Mouse (Mus musculus) c-Kit-positive CD71-positive TER-119-positive erythroid progenitor cells, embryonic 14.5 days (primary cell): ENCODE data around the gene Flt1.

Experiments used
- DNase-seq: peaks from one replicate; pipeline ENCODE4 v3.0.0-alpha.2; 2013; ENCODE audit warnings: low spot score

The Flt1 gene

GRCm38 (mm10) chr5:147668637-147669344 lies 57.0 kb downstream of the Flt1 start:
- no peak for DNase-seq

GRCm38 (mm10) chr5:147665946-147666345 lies 59.9 kb downstream of the Flt1 start:
- DNase-seq, result no peak

GRCm38 (mm10) chr5:147665381-147665780 lies 60.4 kb downstream of the Flt1 start:
- no peak for DNase-seq

GRCm38 (mm10) chr5:147659909-147660308 lies 65.9 kb downstream of the Flt1 start:
- no peak for DNase-seq

- DNase-seq, result peak; percentile 11
These were observed 67.6 kb downstream of the Flt1 start for GRCm38 (mm10) chr5:147657882-147658855.

GRCm38 (mm10) chr5:147655761-147656160 lies 70.0 kb downstream of the Flt1 start:
- no peak for DNase-seq

GRCm38 (mm10) chr5:147651233-147651632 lies 74.6 kb downstream of the Flt1 start:
- DNase-seq, result no peak

- no peak for DNase-seq
These were observed 79.4 kb downstream of the Flt1 start for GRCm38 (mm10) chr5:147646351-147646929.

- DNase-seq, result no peak
These were observed 80.7 kb downstream of the Flt1 start for GRCm38 (mm10) chr5:147645001-147645645.

GRCm38 (mm10) chr5:147641452-147641851 lies 84.4 kb downstream of the Flt1 start:
- no peak for DNase-seq

- DNase-seq, result no peak
These were observed 85.9 kb downstream of the Flt1 start for GRCm38 (mm10) chr5:147639940-147640339.

- DNase-seq, result no peak
These were observed 89.1 kb downstream of the Flt1 start for GRCm38 (mm10) chr5:147636676-147637075.

GRCm38 (mm10) chr5:147635883-147636282 lies 89.9 kb downstream of the Flt1 start:
- DNase-seq, result no peak

GRCm38 (mm10) chr5:147634016-147634415 lies 91.8 kb downstream of the Flt1 start:
- DNase-seq, result no peak

GRCm38 (mm10) chr5:147632716-147633115 lies 93.1 kb downstream of the Flt1 start:
- no peak for DNase-seq

- no peak for DNase-seq
These were observed 95.2 kb downstream of the Flt1 start for GRCm38 (mm10) chr5:147630426-147631290.

GRCm38 (mm10) chr5:147626944-147627343 lies 98.9 kb downstream of the Flt1 start:
- DNase-seq, result no peak

- DNase-seq, result no peak
These were observed 102.1 kb downstream of the Flt1 start for GRCm38 (mm10) chr5:147623747-147624146.

GRCm38 (mm10) chr5:147620178-147620577 lies 105.6 kb downstream of the Flt1 start:
- no peak for DNase-seq

- DNase-seq, result no peak
These were observed 107.6 kb downstream of the Flt1 start for GRCm38 (mm10) chr5:147618243-147618642.

- DNase-seq, result no peak
These were observed 109.4 kb downstream of the Flt1 start for GRCm38 (mm10) chr5:147616450-147616849.
